Mouse (Mus musculus) MEL-GATA-1-ER (cell line): ENCODE results near the gene Olfr1226.
"Not testable (repeated sequence)": the region's sequence is repeated elsewhere in the genome, so short reads cannot be mapped to it uniquely, and the experiment has no call there.

ENCODE experiments used
- DNase-seq: peaks from one replicate; pipeline ENCODE4 v3.0.0-alpha.2; 2012; ENCODE audit warnings: low read depth; ENCODE audit errors: extremely low read depth

The Olfr1226 gene

DNA sequence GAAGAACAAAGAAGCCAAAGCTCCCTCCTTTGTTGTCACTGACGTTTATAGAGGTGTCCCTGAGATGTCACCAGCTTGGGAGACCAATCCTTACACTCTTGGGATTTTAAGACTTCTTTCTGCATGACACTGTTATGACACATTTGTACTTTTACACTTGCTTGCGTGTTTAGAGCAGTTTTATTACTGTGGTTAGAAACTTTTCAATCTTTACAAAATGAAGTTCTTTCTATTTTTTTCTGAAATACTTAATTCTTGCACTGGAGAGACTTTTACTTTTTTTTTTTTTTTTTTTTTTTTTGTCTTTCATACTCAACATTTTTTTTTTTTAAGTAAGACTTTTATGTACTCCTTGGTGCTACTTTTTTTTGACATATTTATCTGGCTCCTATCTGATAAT lies at the start of gene Olfr1226:
Gene Olfr1226 (minus strand): TSS at position 101 of the 400 bp plus-strand sequence.
- no peak for DNase-seq

GRCm38 (mm10) chr2:89196325-89196982 lies 3.4 kb downstream of the Olfr1226 start:
- peak; percentile 11 for DNase-seq

GRCm38 (mm10) chr2:89174569-89174968 lies 25.3 kb downstream of the Olfr1226 start, which contains the start of gene Olfr1225:
Gene Olfr1225 (minus strand): TSS chr2:89174669.
- no peak for DNase-seq

DNA sequence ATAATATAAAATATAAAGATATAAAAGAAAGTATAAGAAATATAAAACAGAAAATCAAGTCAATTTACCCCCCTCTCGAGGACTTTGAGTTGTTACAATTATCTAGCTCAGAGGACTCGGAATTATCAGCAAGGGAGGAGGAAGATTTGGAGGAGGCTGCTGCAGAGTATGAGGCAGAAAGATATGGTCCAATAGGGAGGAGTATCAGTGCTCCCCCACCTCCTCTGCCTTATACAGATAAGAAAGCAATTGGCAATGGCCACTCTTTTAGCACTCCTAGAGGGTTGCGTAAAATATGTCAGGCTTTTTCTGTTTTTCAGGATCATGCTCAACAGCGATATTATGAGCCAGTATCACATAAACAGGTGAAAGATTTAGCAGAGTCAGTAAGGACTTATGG lies 35.1 kb downstream of the Olfr1226 start:
- DNase-seq = not testable (repeated sequence)

GRCm38 (mm10) chr2:89163991-89164390 lies 35.9 kb downstream of the Olfr1226 start, which contains the start of gene Olfr1224-ps1:
Gene Olfr1224-ps1 (minus strand): TSS chr2:89164091.
- not testable (repeated sequence) for DNase-seq

DNA sequence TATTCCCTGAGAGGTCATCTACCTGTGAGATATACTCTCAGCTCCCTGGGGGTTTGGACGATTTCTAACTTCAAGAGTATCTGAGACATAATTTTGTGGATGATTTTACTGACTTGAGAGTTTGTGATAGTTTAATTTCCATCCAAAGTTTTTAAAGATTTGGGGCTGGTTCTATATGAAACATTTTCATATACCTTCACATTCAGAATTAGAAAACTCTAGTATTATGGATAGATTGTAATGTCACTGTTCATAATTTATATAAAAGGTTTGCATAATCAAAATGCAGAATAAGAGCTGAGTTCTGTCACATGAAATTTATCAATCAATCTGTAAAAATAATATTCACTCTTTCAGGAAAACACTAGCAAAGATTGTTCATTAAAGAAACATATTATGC lies 48.4 kb downstream of the Olfr1226 start, which contains the start of gene Olfr1223:
Gene Olfr1223 (minus strand): TSS at position 101 of the 400 bp plus-strand sequence.
- DNase-seq = no peak
